Mouse (Mus musculus): ENCODE measurements around the gene Sprr2k. TPM values are rescaled to one million over a fixed set of nuclear protein-coding genes. Genes with fewer than 3 reads are reported as not detected.

The Sprr2k gene
- total and polyA plus RNA-seq, 3 experiments, result not detected

- no peak within 1 kb of the TSS for H3K27ac ChIP-seq (ENCODE audit: control insufficient read depth, low read depth, low read length)
- H3K36me3 ChIP-seq (ENCODE audit: control insufficient read depth in 1 of 2, insufficient read depth in 2 of 2, low read length in 2 of 2), result no peaks in the 10 kb centered on the region
- no peak for TF ChIP-seq ZKSCAN1 (IDR thresholded peaks at IDR 0.05; ENCODE audit: low read depth, low read length)
- no peak for TF ChIP-seq POLR2AphosphoS5 (IDR thresholded peaks at IDR 0.05; ENCODE audit: borderline replicate concordance, low read depth, low read length)
- TF ChIP-seq USF2 (IDR thresholded peaks at IDR 0.05; ENCODE audit: borderline replicate concordance in 1 of 2, insufficient read depth in 1 of 2, low read depth in 1 of 2, low read length in 2 of 2), result no peak
- TF ChIP-seq BHLHE40 (IDR thresholded peaks at IDR 0.05; ENCODE audit: borderline replicate concordance, low read depth, low read length), result no peak
- TF ChIP-seq ELF1 (IDR thresholded peaks at IDR 0.05; ENCODE audit: low read depth, low read length), result no peak
- TF ChIP-seq TCF12 (IDR thresholded peaks at IDR 0.05; ENCODE audit: low read depth, low read length), result no peak
- no peak for TF ChIP-seq MAZ (IDR thresholded peaks at IDR 0.05; ENCODE audit: low read depth, low read length)
- TF ChIP-seq SMC3 (IDR thresholded peaks at IDR 0.05; ENCODE audit: low read depth, low read length), result no peak
- no peak for TF ChIP-seq RAD21 (IDR thresholded peaks at IDR 0.05; ENCODE audit: low read depth, low read length)
- TF ChIP-seq UBTF (IDR thresholded peaks at IDR 0.05; ENCODE audit: borderline replicate concordance, insufficient read depth, low read depth, low read length), result no peak
- TF ChIP-seq CHD1 (IDR thresholded peaks at IDR 0.05; ENCODE audit: low read depth, low read length), result no peak
- TF ChIP-seq POLR2AphosphoS2 (IDR thresholded peaks at IDR 0.05; ENCODE audit: low read length), result no peak
- no peak for TF ChIP-seq TAL1 (IDR thresholded peaks at IDR 0.05; ENCODE audit: low read length)
- DNase-seq (ENCODE audit: low read depth, low spot score), result no peak
- no peaks in the 10 kb centered on the region for H3K79me2 ChIP-seq (ENCODE audit: control insufficient read depth, insufficient read depth, low read length, poor library complexity)
- H3K27me3 ChIP-seq (ENCODE audit: control insufficient read depth in 1 of 2, insufficient read depth in 2 of 2, low read length in 2 of 2), result no peaks in the 10 kb centered on the region
- H3K4me3 ChIP-seq (ENCODE audit: control insufficient read depth in 1 of 2, insufficient read depth in 1 of 2, low read depth in 2 of 2, low read length in 2 of 2), result no peak within 1 kb of the TSS
- H3K4me1 ChIP-seq (ENCODE audit: control insufficient read depth in 1 of 2, insufficient read depth in 2 of 2, low read length in 2 of 2), result no peaks in the 10 kb centered on the region
- no peaks in the 10 kb centered on the region for H3K9me3 ChIP-seq (replicated peaks; ENCODE audit: insufficient read depth, low read length)
- H3K9ac ChIP-seq (ENCODE audit: control insufficient read depth, low read depth, low read length, poor library complexity, severe bottlenecking), result no peak within 1 kb of the TSS
Observed at GRCm38 (mm10) chr3:92417782-92418181, 14.6 kb upstream of the Sprr2k start, which contains the start of gene Sprr2j-ps. TSS of gene Sprr2j-ps (plus strand) at chr3:92418082.

DNA sequence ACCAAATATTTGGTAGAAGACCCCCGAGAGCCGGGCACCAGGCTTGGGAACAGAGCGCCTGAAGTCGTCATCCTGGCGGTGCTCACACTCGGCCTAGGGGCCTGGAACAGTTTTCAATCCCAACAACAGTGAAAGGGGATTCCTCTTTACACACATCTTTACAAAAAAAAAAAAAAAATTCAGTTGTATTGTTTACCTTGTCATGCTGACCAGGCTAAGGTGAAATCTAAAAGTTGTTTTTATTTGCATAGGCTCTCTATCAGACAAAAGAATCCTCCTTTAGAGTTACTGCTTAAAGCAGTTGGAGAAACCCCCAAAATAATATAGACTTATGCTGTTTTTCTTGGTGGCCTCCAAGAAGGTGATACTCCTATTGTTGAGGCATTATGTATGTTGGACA lies 3.1 kb upstream of the Sprr2k start, which contains the start of gene Gm9774:
Gene Gm9774, minus strand, starts transcription at position 101 of the 400 bp plus-strand sequence.
- no peak within 1 kb of the TSS for H3K9ac ChIP-seq (ENCODE audit: control insufficient read depth, low read depth, low read length, poor library complexity, severe bottlenecking)
- no peaks in the 10 kb centered on the region for H3K36me3 ChIP-seq (ENCODE audit: control insufficient read depth in 1 of 2, insufficient read depth in 2 of 2, low read length in 2 of 2)
- TF ChIP-seq MEF2A (IDR thresholded peaks at IDR 0.05; ENCODE audit: extremely low read depth, insufficient replicate concordance, low read depth, low read length, poor library complexity, severe bottlenecking) (no peak), SIN3A (IDR thresholded peaks at IDR 0.05; ENCODE audit: low read length) (no peak), RCOR1 (IDR thresholded peaks at IDR 0.05; ENCODE audit: low read depth, low read length) (no peak), JUND (IDR thresholded peaks at IDR 0.05; ENCODE audit: low read depth, low read length) (no peak)
- H3K27ac ChIP-seq (ENCODE audit: control insufficient read depth, low read depth, low read length), result no peak within 1 kb of the TSS
- no peaks in the 10 kb centered on the region for H3K79me2 ChIP-seq (ENCODE audit: control insufficient read depth, insufficient read depth, low read length, poor library complexity)
- no peak within 1 kb of the TSS for H3K4me3 ChIP-seq (ENCODE audit: control insufficient read depth in 1 of 2, insufficient read depth in 1 of 2, low read depth in 2 of 2, low read length in 2 of 2)
- DNase-seq (ENCODE audit: low read depth, low spot score), result no peak
- H3K9me3 ChIP-seq (replicated peaks; ENCODE audit: insufficient read depth, low read length), result no peaks in the 10 kb centered on the region
- no peaks in the 10 kb centered on the region for H3K4me1 ChIP-seq (ENCODE audit: control insufficient read depth in 1 of 2, insufficient read depth in 2 of 2, low read length in 2 of 2)
- H3K27me3 ChIP-seq (ENCODE audit: control insufficient read depth in 1 of 2, insufficient read depth in 2 of 2, low read length in 2 of 2), result no peaks in the 10 kb centered on the region

Measured in MEL (cell line).